Mouse (Mus musculus): ENCODE results near the gene Kcnab3.

DNA sequence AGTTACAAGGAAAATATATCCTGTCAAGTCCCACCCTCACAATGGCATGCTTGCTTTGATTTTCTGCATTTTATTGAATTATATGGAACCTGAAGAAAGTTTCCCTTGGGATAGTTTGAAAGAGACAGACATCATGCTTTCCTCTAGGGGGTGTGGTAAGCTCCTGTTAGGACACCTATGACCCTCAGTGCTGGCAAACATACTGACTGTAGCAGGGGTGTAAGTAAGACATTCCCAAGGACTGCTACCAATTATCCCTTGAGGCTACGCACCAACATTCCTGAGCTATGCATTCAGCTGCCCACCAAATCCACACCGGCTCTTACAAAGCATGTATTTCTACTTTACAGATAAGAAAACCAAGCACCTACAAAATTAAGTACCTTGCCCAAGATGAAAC lies 36.4 kb downstream of the Kcnab3 start:
- TF ChIP-seq CTCF (IDR thresholded peaks at IDR 0.05; ENCODE audit: low read depth, low read length) (no peak), POLR2A (IDR thresholded peaks at IDR 0.05; ENCODE audit: borderline replicate concordance, low read depth, low read length) (no peak)

All from bone marrow macrophage, adult 2 months (primary cell).